Mouse (Mus musculus) forebrain, embryonic 10.5 days (tissue): ENCODE results near the gene Pygl. TPM values are rescaled to one million over a fixed set of nuclear protein-coding genes. Genes with fewer than 3 reads are reported as not detected.
"Not testable (repeated sequence)": the region's sequence is repeated elsewhere in the genome, so short reads cannot be mapped to it uniquely, and the experiment has no call there.

ENCODE experiments used
- DNase-seq: peaks from one replicate; pipeline ENCODE4 v3.0.0-alpha.2; 2017; ENCODE audit warnings: low spot score; ENCODE audit errors: extremely low spot score
- H3K27ac ChIP-seq: fragments of 300-500 bp; sonication (generic); 2 replicates; pipeline ENCODE4 v1.5.1; 2016; ENCODE audit warnings: mild to moderate bottlenecking
- H3K27me3 ChIP-seq: fragments of 300-500 bp; sonication (generic); 2 replicates; pipeline ENCODE4 v1.6.1; 2016; ENCODE audit warnings: mild to moderate bottlenecking; ENCODE audit not compliant: poor library complexity, severe bottlenecking
- H3K36me3 ChIP-seq: fragments of 300-500 bp; sonication (generic); replicated peaks from 2 replicates; pipeline ENCODE4 v1.6.1; 2016; ENCODE audit warnings: mild to moderate bottlenecking, moderate library complexity
- H3K4me1 ChIP-seq: fragments of 300-500 bp; sonication (generic); 2 replicates; pipeline ENCODE4 v1.6.1; 2016
- H3K4me3 ChIP-seq: fragments of 300-500 bp; sonication (generic); 2 replicates; pipeline ENCODE4 v1.5.1; 2016; ENCODE audit warnings: mild to moderate bottlenecking, moderate library complexity
- H3K9me3 ChIP-seq: fragments of 300-500 bp; sonication (generic); 2 replicates; pipeline ENCODE4 v1.6.1; 2016; ENCODE audit warnings: mild to moderate bottlenecking, moderate library complexity
- WGBS: fragments of 180-500 bp; shearing (Covaris S2); methylation state at CpG from one replicate; pipeline ENCODE4 v1.1.7; 2016; 5-methylcytosine and 5-hydroxymethylcytosine counted together
- polyA plus RNA-seq: library from polyadenylated mRNA; unstranded; fragments of >200 nt; fragmentation: Nextera tagmentation; extraction: Ambion mirVana; gene quantifications from 2 replicates; pipeline ENCODE4 v1.2.1, GENCODE M21; 2016

Gene Pygl
- polyA plus RNA-seq, 1 experiment from 2014 or later: 9.7 TPM

GRCm38 (mm10) chr12:70184173-70184783, 47.0 kb downstream of the Pygl start:
- WGBS: 86% methylated on average over 22 of the region's 22 CpGs
- Histone ChIP-seq H3K4me3 (no peak overlapping the region), H3K27ac (no peak overlapping the region), H3K36me3 (peaks cover 5% of the 10 kb centered on the region), H3K27me3 (no peaks in the 10 kb centered on the region), H3K4me1 (no peaks in the 10 kb centered on the region), H3K9me3 (peaks cover 19% of the 10 kb centered on the region)
- DNase-seq: no peak

GRCm38 (mm10) chr12:70183507-70183906, 47.8 kb downstream of the Pygl start:
- not testable (repeated sequence) for H3K36me3 ChIP-seq, H3K27ac ChIP-seq, H3K4me3 ChIP-seq, H3K4me1 ChIP-seq, H3K27me3 ChIP-seq, DNase-seq
- peaks cover 19% of the 10 kb centered on the region for H3K9me3 ChIP-seq
- 91% methylated on average over 8 of the region's 8 CpGs for WGBS

DNA sequence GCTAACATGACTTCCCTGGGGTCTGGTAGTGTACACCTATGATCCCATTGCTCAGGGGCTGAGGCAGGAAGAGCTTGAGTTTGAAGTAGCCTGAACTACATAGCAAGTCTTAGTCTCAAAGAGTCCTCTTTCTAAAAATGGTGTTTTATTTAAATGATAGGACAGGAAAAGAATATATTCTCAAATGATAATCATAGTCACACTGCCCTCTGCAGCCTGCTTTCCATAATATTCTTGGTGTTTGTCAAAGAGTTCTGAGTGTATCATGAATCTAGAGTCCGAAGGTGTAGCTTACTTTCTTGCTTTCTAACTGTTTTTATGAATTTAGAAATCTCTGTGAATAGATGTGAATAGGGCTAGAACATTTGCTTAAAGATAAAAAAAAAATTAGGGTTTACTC, 61.3 kb downstream of the Pygl start:
- no peaks in the 10 kb centered on the region for H3K4me1 ChIP-seq
- 91% methylated on average over 1 of the region's 1 CpGs for WGBS

GRCm38 (mm10) chr12:70167950-70168349, 63.3 kb downstream of the Pygl start:
- Histone ChIP-seq H3K27me3 (no peaks in the 10 kb centered on the region), H3K4me3 (no peak overlapping the region), H3K36me3 (no peaks in the 10 kb centered on the region), H3K27ac (no peak overlapping the region), H3K9me3 (no peaks in the 10 kb centered on the region), H3K4me1 (no peaks in the 10 kb centered on the region)
- 89% methylated on average over 4 of the region's 4 CpGs for WGBS
- DNase-seq: no peak

More for the DNA sequence above, 61.3 kb downstream of the Pygl start:
- Histone ChIP-seq H3K27ac (no peak overlapping the region), H3K4me3 (no peak overlapping the region), H3K9me3 (no peaks in the 10 kb centered on the region), H3K27me3 (no peaks in the 10 kb centered on the region), H3K36me3 (no peaks in the 10 kb centered on the region)
- DNase-seq: no peak

GRCm38 (mm10) chr12:70164741-70165140, 66.5 kb downstream of the Pygl start:
- H3K9me3 ChIP-seq: no peaks in the 10 kb centered on the region
- DNase-seq: no peak
- H3K27ac ChIP-seq: no peak overlapping the region
- no peaks in the 10 kb centered on the region for H3K36me3 ChIP-seq
- H3K27me3 ChIP-seq: no peaks in the 10 kb centered on the region
- WGBS: 81% methylated on average over 3 of the region's 3 CpGs
- no peaks in the 10 kb centered on the region for H3K4me1 ChIP-seq
- no peak overlapping the region for H3K4me3 ChIP-seq

- no peak overlapping the region for H3K4me3 ChIP-seq
- no peaks in the 10 kb centered on the region; the same call in 1 of the 2 replicates for H3K27me3 ChIP-seq
- no peaks in the 10 kb centered on the region for H3K36me3 ChIP-seq
- no peak overlapping the region for H3K27ac ChIP-seq
- peaks cover 5% of the 10 kb centered on the region; the same call in 1 of the 2 replicates for H3K4me1 ChIP-seq
- WGBS: 90% methylated on average over 5 of the region's 5 CpGs
- H3K9me3 ChIP-seq: no peaks in the 10 kb centered on the region
- no peak for DNase-seq
Observed at GRCm38 (mm10) chr12:70161057-70161456, 70.2 kb downstream of the Pygl start.

- Histone ChIP-seq H3K4me3 (no peak overlapping the region), H3K4me1 (peaks cover 10% of the 10 kb centered on the region; the same call in 1 of the 2 replicates), H3K9me3 (no peaks in the 10 kb centered on the region), H3K27me3 (no peaks in the 10 kb centered on the region; the same call in 1 of the 2 replicates), H3K27ac (no peak overlapping the region), H3K36me3 (no peaks in the 10 kb centered on the region)
- WGBS: 61% methylated on average over 5 of the region's 5 CpGs
- DNase-seq: no peak
Observed at GRCm38 (mm10) chr12:70157292-70158066, 73.8 kb downstream of the Pygl start.

GRCm38 (mm10) chr12:70156222-70156621, 75.1 kb downstream of the Pygl start:
- 79% methylated on average over 6 of the region's 6 CpGs for WGBS
- peaks cover 10% of the 10 kb centered on the region; the same call in 1 of the 2 replicates for H3K4me1 ChIP-seq
- no peaks in the 10 kb centered on the region for H3K36me3 ChIP-seq
- DNase-seq: no peak
- no peaks in the 10 kb centered on the region for H3K9me3 ChIP-seq
- H3K27ac ChIP-seq: no peak overlapping the region
- no peaks in the 10 kb centered on the region; the same call in 1 of the 2 replicates for H3K27me3 ChIP-seq
- no peak overlapping the region for H3K4me3 ChIP-seq

DNA sequence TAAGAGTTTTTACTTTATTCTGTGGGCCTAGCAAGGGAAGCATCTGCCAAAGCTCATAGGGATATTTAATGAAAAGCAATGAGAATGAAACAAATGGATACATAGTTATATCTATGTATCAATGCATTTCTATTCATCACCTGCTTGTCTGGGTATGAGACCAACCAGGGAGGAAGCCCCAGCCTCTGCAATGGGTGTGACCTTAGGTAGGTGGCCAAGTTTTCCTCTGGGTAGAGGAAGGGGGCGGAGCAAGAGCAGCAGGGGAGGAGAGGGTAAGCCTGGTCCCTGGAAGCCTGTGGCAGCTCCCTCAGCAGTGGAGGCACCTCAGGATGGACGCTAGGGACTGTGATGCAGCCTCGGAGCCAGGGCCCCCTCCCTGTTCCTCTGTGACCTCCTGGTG, 77.4 kb downstream of the Pygl start, which contains the start of gene Abhd12b:
Gene Abhd12b, plus strand, starts transcription at position 301 of the 400 bp plus-strand sequence.
- H3K4me1 ChIP-seq: peaks cover 12% of the 10 kb centered on the region
- no peak for DNase-seq
- WGBS: 65% methylated on average over 3 of the region's 3 CpGs
- H3K27ac ChIP-seq: no peak within 1 kb of the TSS
- H3K27me3 ChIP-seq: no peaks in the 10 kb centered on the region; the same call in 1 of the 2 replicates
- no peaks in the 10 kb centered on the region for H3K36me3 ChIP-seq
- no peak within 1 kb of the TSS for H3K4me3 ChIP-seq
- no peaks in the 10 kb centered on the region for H3K9me3 ChIP-seq

DNA sequence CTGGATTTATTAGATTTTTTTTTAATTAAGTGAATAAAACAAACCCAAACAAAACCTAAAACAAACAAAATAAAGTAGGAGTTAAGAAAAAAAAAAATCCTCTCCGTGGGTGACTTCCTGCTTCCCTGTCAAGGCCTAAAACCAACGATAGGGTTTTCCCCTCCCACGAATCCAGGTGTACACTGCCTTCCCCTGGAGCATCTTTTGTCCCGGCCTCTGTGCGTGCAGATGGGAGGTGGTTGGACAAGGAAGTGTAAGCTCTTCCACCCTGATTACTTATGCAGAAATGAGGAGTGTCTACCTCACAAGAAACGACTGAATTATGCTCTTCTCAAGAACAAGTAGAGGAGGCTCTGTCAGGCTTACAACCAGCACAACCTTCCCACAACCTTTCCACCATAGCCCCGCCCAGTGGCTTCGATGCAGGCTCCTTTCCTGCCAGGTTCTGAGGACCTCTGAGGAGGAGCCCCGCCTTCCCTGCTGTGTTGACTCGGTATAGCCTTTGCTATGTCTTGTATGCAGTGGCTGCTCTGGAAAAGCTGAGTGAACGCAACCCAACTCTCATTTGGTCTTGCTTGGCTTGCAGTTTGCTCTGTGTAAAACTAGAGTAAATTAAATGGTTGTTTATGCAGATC, 82.5 kb downstream of the Pygl start:
- no peaks in the 10 kb centered on the region for H3K36me3 ChIP-seq
- WGBS: 12% methylated on average over 11 of the region's 11 CpGs
- H3K27ac ChIP-seq: no peak overlapping the region
- H3K4me3 ChIP-seq: peak overlapping the region; percentile 36
- H3K27me3 ChIP-seq: peaks cover 8% of the 10 kb centered on the region
- no peaks in the 10 kb centered on the region for H3K9me3 ChIP-seq
- H3K4me1 ChIP-seq: peaks cover 28% of the 10 kb centered on the region
- no peak for DNase-seq

DNA sequence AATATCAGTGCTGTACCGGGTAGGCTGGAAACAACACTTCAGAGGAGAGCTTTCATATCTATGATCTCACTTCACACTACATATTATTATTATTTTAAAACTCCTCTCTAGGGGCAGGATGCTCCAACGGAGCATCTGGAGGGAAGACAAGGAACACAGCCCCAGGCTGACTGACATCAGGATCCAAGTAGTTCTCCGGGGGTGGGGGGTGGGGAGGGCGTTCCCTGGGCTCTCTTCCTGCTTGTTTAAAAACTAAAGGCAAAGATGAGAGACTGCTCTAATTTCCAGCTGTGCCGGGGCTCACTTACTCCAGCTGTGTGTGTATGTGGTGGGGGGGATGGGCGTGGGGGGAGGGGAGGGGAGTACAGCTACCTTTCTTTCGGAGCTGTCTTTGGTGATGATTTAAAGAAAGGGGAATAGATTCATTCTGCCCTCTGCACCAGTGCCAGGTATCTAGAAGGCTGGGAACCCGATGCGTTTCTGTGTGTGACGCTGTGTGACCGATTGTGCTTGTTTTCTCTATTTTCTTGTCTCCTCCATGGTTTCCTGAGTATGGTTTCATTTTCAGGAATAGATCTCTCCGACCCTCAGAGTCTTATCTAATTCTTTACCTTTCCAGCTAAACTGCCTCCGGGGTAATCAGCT, 83.2 kb downstream of the Pygl start:
- Histone ChIP-seq H3K36me3 (no peaks in the 10 kb centered on the region), H3K27me3 (peaks cover 8% of the 10 kb centered on the region), H3K9me3 (no peaks in the 10 kb centered on the region), H3K4me1 (peaks cover 27% of the 10 kb centered on the region), H3K4me3 (peak overlapping the region; percentile 36), H3K27ac (peak overlapping the region; percentile 51; the same call in 1 of the 2 replicates)
- DNase-seq: no peak
- 8% methylated on average over 13 of the region's 13 CpGs for WGBS

DNA sequence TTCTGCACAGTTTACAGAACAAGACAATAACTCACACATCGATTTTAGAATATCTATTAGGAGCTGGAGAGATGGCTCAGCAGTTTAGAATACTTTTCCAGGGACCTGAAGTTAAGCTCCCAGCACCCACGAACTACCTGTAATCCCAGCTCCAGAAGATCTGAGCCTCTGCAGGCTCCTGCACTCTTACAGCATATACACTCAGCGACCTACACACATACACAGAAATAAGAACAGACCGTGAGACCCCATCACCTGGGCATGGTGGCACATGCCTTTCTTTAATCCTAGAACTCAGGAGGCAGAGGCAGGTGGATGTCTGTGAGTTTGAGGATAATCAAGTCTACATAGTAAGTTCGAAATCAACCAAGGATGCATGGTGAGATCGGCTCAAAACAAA, 85.7 kb downstream of the Pygl start:
- Histone ChIP-seq H3K27ac (no peak overlapping the region), H3K27me3 (peaks cover 8% of the 10 kb centered on the region), H3K4me1 (peaks cover 27% of the 10 kb centered on the region), H3K36me3 (no peaks in the 10 kb centered on the region), H3K4me3 (no peak overlapping the region), H3K9me3 (no peaks in the 10 kb centered on the region)
- WGBS: 87% methylated on average over 6 of the region's 6 CpGs
- no peak for DNase-seq
